Mouse (Mus musculus): ENCODE data around the gene Stom.

GRCm38 (mm10) chr2:35342605-35343004, 5.8 kb upstream of the Stom start:
- no peak for TF ChIP-seq EP300 (IDR thresholded peaks at IDR 0.05; ENCODE audit: low read depth)
- no peak for TF ChIP-seq CTCF (IDR thresholded peaks at IDR 0.05; ENCODE audit: low read depth)

Measured in heart, postnatal 0 days (tissue).